Comparison of ENCODE assay signal across 8 mouse cellular contexts in genomic region chr3:51561993-51562385, GRCm38 (mm10). TPM values are rescaled to one million over a fixed set of nuclear protein-coding genes. Genes with fewer than 3 reads are reported as not detected.
A peak's percentile ranks its signal among the peaks of the same experiment; 100 is the strongest.
DNase-seq lines count a peak whose midpoint lies in the region; ATAC-seq lines count a peak whose summit lies in the region.

No protein-coding gene starts in this region.

- H3K4me1 ChIP-seq in lung, embryonic 15.5 days: peaks cover 14% of the 10 kb centered on the region
- no peaks in the 10 kb centered on the region; the same call in 1 of the 2 replicates for H3K4me1 ChIP-seq in forebrain, embryonic 11.5 days (replicated peaks; ENCODE audit: control insufficient read depth, insufficient read depth, low read length)
- peaks cover 13% of the 10 kb centered on the region for H3K4me1 ChIP-seq in intestine, embryonic 16.5 days (ENCODE audit: control insufficient read depth, insufficient read depth, low read length)
- H3K4me1 ChIP-seq in neural tube, embryonic 15.5 days: peaks cover 29% of the 10 kb centered on the region

- no peaks in the 10 kb centered on the region for H3K36me3 ChIP-seq in lung, embryonic 15.5 days
- no peaks in the 10 kb centered on the region for H3K36me3 ChIP-seq in forebrain, embryonic 11.5 days (ENCODE audit: control insufficient read depth, insufficient read depth, low read length)
- peaks cover 4% of the 10 kb centered on the region; the same call in 1 of the 2 replicates for H3K36me3 ChIP-seq in intestine, embryonic 16.5 days (ENCODE audit: control insufficient read depth, insufficient read depth, low read length)
- H3K36me3 ChIP-seq in neural tube, embryonic 15.5 days: no peaks in the 10 kb centered on the region

- peak overlapping the region; percentile 98 for H3K4me2 ChIP-seq in lung, embryonic 15.5 days
- H3K4me2 ChIP-seq in forebrain, embryonic 11.5 days (ENCODE audit: low read depth, low read length, severe bottlenecking): peak overlapping the region; percentile 97
- H3K4me2 ChIP-seq in intestine, embryonic 16.5 days (ENCODE audit: low read depth, low read length): peak overlapping the region; percentile 98
- H3K4me2 ChIP-seq in neural tube, embryonic 15.5 days: peak overlapping the region; percentile 97

- H3K27me3 ChIP-seq in lung, embryonic 15.5 days: no peaks in the 10 kb centered on the region
- H3K27me3 ChIP-seq in forebrain, embryonic 11.5 days (ENCODE audit: control insufficient read depth, insufficient read depth, low read length): no peaks in the 10 kb centered on the region
- no peaks in the 10 kb centered on the region for H3K27me3 ChIP-seq in intestine, embryonic 16.5 days (replicated peaks; ENCODE audit: control insufficient read depth, insufficient read depth, low read length)
- H3K27me3 ChIP-seq in neural tube, embryonic 15.5 days (replicated peaks): no peaks in the 10 kb centered on the region

- peak overlapping the region; percentile 78 for H3K4me3 ChIP-seq in lung, embryonic 15.5 days
- H3K4me3 ChIP-seq in forebrain, embryonic 11.5 days (ENCODE audit: low read depth, low read length): no peak overlapping the region; the same call in 1 of the 2 replicates
- H3K4me3 ChIP-seq in intestine, embryonic 16.5 days (ENCODE audit: low read length): peak overlapping the region; percentile 84; the same call in 1 of the 2 replicates
- H3K4me3 ChIP-seq in neural tube, embryonic 15.5 days (replicated peaks): peak overlapping the region; percentile 69

- no peak for ATAC-seq in lung, embryonic 15.5 days (ENCODE audit: borderline replicate concordance, extremely low read depth, low FRiP score, low TSS enrichment)
- ATAC-seq in forebrain, embryonic 11.5 days (replicated peaks; ENCODE audit: low FRiP score): no peak
- no peak for ATAC-seq in intestine, embryonic 16.5 days
- ATAC-seq in neural tube, embryonic 15.5 days (ENCODE audit: low FRiP score): no peak
- ATAC-seq in megakaryocyte-erythroid progenitor cell, adult 5-6 weeks (replicated peaks; ENCODE audit: low FRiP score, low TSS enrichment, poor library complexity, severe bottlenecking): no peak

- intact Hi-C loops in left cerebral cortex, postnatal 14 days (cut with DNase I): loop anchor here (5.0 kb wide), 1 partner anchor 80 kb away; the partner anchor contains the start of gene Rab33b

- no peak for DNase-seq in lung, postnatal 25 days (ENCODE audit: low spot score)
- DNase-seq in forebrain, embryonic 11.5 days (ENCODE audit: low spot score): no peak
- DNase-seq in thymus, adult 18-20 months: no peak
- no peak for DNase-seq in left cerebral cortex, postnatal 14 days (ENCODE audit: low spot score in 2 of 2)

- H3K27ac ChIP-seq in lung, embryonic 15.5 days: no peak overlapping the region
- no peak overlapping the region for H3K27ac ChIP-seq in forebrain, embryonic 11.5 days (ENCODE audit: low read depth, low read length)
- H3K27ac ChIP-seq in intestine, embryonic 16.5 days (ENCODE audit: low read length): no peak overlapping the region
- peak overlapping the region; percentile 93; the same call in 1 of the 2 replicates for H3K27ac ChIP-seq in neural tube, embryonic 15.5 days (replicated peaks)

- 59% methylated on average over 6 of the region's 6 CpGs for WGBS in lung, embryonic 15.5 days
- 75% methylated on average over 6 of the region's 6 CpGs for WGBS in forebrain, embryonic 11.5 days
- 55% methylated on average over 6 of the region's 6 CpGs for WGBS in intestine, embryonic 16.5 days
- 53% methylated on average over 6 of the region's 6 CpGs for WGBS in neural tube, embryonic 15.5 days

- H3K9me3 ChIP-seq in lung, embryonic 15.5 days: no peaks in the 10 kb centered on the region
- H3K9me3 ChIP-seq in forebrain, embryonic 11.5 days (ENCODE audit: control insufficient read depth, low read length): no peaks in the 10 kb centered on the region
- no peaks in the 10 kb centered on the region for H3K9me3 ChIP-seq in intestine, embryonic 16.5 days (ENCODE audit: control insufficient read depth, low read length)
- H3K9me3 ChIP-seq in neural tube, embryonic 15.5 days (replicated peaks): no peaks in the 10 kb centered on the region

- no peak overlapping the region for H3K9ac ChIP-seq in lung, embryonic 15.5 days
- H3K9ac ChIP-seq in forebrain, embryonic 11.5 days (ENCODE audit: low read length): no peak overlapping the region
- no peak overlapping the region for H3K9ac ChIP-seq in intestine, embryonic 16.5 days (ENCODE audit: low read depth, low read length)
- H3K9ac ChIP-seq in neural tube, embryonic 15.5 days (replicated peaks): no peak overlapping the region

RNA-seq across cellular contexts. Expression of gene Setd7, which starts 1.3 kb away (rescaled TPM):
- polyA plus RNA-seq in lung, embryonic 15.5 days (2015; fragmentation: Nextera tagmentation; extraction: Ambion mirVana): 3.2 and 4.2 TPM in 2 replicates
- polyA plus RNA-seq in forebrain, embryonic 11.5 days (2014; fragmentation: Nextera tagmentation; extraction: Ambion mirVana): 4.3 and 4.6 TPM in 2 replicates
- 1.8 and 2.0 TPM in 2 replicates for polyA plus RNA-seq in intestine, embryonic 16.5 days (2015; fragmentation: Nextera tagmentation; extraction: Ambion mirVana)
- 2.6 and 4.2 TPM in 2 replicates for polyA plus RNA-seq in neural tube, embryonic 15.5 days (2015; fragmentation: Nextera tagmentation; extraction: Ambion mirVana)
- total RNA-seq in left cerebral cortex, postnatal 14 days (2021): 10 to 100 TPM; 76.1 to 80.7 TPM
- 15.9 and 34.5 TPM in 2 replicates for total RNA-seq in megakaryocyte-erythroid progenitor cell, adult 5-6 weeks (2014; fragmentation: Nextera tagmentation)
- 12.5 and 19.3 TPM in 2 replicates for total RNA-seq in megakaryocyte-erythroid progenitor cell, adult 5-6 weeks (2017)
